Mouse (Mus musculus): ENCODE data around the gene Scn10a. TPM values are rescaled to one million over a fixed set of nuclear protein-coding genes. Genes with fewer than 3 reads are reported as not detected.
A peak's percentile ranks its signal among the peaks of the same experiment; 100 is the strongest.

The Scn10a gene
- total and polyA plus RNA-seq, 3 experiments = 0.27 to 2.9 TPM; not detected in 1

DNA sequence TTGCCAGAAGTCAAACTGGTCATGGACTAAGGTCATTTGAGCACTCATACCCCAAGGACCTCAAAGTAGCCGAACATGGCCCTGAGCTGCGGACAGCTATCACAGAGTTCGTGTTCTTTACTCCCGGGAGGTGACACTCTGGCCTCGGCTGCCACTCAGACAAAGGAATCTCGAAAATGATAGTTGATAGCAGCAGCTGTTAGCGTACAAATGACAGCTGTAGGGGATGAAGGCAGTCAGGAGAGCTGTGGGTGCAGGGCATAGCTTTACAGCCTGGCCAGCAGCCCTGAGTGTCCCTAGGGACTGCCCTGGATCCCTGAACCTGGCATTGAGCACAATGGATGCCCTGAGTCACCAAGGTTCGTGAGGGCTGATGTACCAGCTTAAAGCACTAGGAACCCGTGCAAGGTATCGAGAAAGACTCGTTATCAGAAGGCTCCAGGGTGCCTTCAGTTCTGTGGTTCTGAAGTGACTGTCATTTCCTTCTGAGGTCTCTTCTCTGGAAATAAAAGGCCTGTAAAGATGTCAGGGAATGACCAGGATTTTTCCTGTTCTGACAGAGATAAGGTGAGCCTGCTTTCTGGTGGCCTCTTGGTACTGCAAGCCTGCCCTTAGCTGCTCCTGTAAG is 84.8 kb downstream of the Scn10a start (continued):
- TF ChIP-seq ELF1 (IDR thresholded peaks at IDR 0.05; ENCODE audit: low read depth, low read length) = no peak
- no peak for TF ChIP-seq ZC3H11A (IDR thresholded peaks at IDR 0.05; ENCODE audit: low read depth, low read length)
- TF ChIP-seq GATA1 (IDR thresholded peaks at IDR 0.05; ENCODE audit: low read depth, low read length) = peak; percentile 49; the same call in 1 of the 2 replicates
- no peak for TF ChIP-seq MAX (IDR thresholded peaks at IDR 0.05; ENCODE audit: low read length)
- TF ChIP-seq SMC3 (IDR thresholded peaks at IDR 0.05; ENCODE audit: low read depth, low read length) = no peak
- TF ChIP-seq ZMIZ1 (IDR thresholded peaks at IDR 0.05; ENCODE audit: low read depth, low read length) = no peak
- no peak for TF ChIP-seq CHD2 (IDR thresholded peaks at IDR 0.05; ENCODE audit: low read length)
- no peak for TF ChIP-seq ZNF384 (IDR thresholded peaks at IDR 0.05; ENCODE audit: low read depth, low read length)
- no peak for TF ChIP-seq NRF1 (IDR thresholded peaks at IDR 0.05; ENCODE audit: insufficient read depth, low read depth, low read length, poor library complexity, severe bottlenecking)
- TF ChIP-seq BHLHE40 (IDR thresholded peaks at IDR 0.05; ENCODE audit: borderline replicate concordance, low read depth, low read length) = no peak

DNA sequence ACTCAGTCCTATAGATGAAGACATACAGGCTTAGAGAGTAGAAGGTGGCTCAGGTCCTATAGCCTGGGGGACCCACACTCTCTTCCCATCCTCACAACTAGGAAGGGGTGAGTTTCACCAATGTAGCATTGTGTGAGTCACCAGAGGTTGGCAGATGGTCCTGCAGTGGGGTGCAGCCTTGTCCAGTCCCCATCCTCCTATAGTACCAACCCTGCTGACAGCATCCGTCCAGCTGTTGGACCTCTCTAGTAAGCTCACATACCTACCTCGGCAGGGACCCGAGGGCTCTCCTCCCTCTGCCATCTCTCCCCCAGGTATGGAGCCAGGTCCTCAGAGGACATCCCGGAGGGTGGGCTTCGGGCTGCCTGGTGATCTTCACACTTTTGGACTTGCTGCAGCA is 85.6 kb downstream of the Scn10a start:
- Histone ChIP-seq H3K79me2 (ENCODE audit: control insufficient read depth, insufficient read depth, low read length, poor library complexity) (no peaks in the 10 kb centered on the region), H3K9ac (ENCODE audit: control insufficient read depth, low read depth, low read length, poor library complexity, severe bottlenecking) (no peak overlapping the region), H3K36me3 (ENCODE audit: control insufficient read depth in 1 of 2, insufficient read depth in 2 of 2, low read length in 2 of 2) (peaks cover 0 to 35% of the 10 kb centered on the region in 2 experiments; a peak in 2 of 4 replicates), H3K27ac (ENCODE audit: control insufficient read depth, low read depth, low read length) (no peak overlapping the region), H3K4me1 (ENCODE audit: control insufficient read depth in 1 of 2, insufficient read depth in 2 of 2, low read length in 2 of 2) (peaks cover 21 to 57% of the 10 kb centered on the region in 2 experiments), H3K4me3 (ENCODE audit: control insufficient read depth in 1 of 2, insufficient read depth in 1 of 2, low read depth in 2 of 2, low read length in 2 of 2) (no peak overlapping the region), H3K9me3 (replicated peaks; ENCODE audit: insufficient read depth, low read length) (no peaks in the 10 kb centered on the region), H3K27me3 (ENCODE audit: control insufficient read depth in 1 of 2, insufficient read depth in 2 of 2, low read length in 2 of 2) (no peaks in the 10 kb centered on the region)
- DNase-seq (ENCODE audit: low read depth, low spot score) = no peak
- TF ChIP-seq GABPA (IDR thresholded peaks at IDR 0.05; ENCODE audit: low read depth, low read length) = no peak
- TF ChIP-seq POLR2AphosphoS2 (IDR thresholded peaks at IDR 0.05; ENCODE audit: low read length) = no peak
- TF ChIP-seq MXI1 (IDR thresholded peaks at IDR 0.05; ENCODE audit: low read depth, low read length) = 0 out of 2 replicates have a peak, but pooled peaks have one; percentile 3
- no peak for TF ChIP-seq E2F4 (IDR thresholded peaks at IDR 0.05; ENCODE audit: borderline replicate concordance, low read depth, low read length)
- TF ChIP-seq CHD2 (IDR thresholded peaks at IDR 0.05; ENCODE audit: low read length) = no peak
- TF ChIP-seq MEF2A (IDR thresholded peaks at IDR 0.05; ENCODE audit: extremely low read depth, insufficient replicate concordance, low read depth, low read length, poor library complexity, severe bottlenecking) = no peak
- TF ChIP-seq RCOR1 (IDR thresholded peaks at IDR 0.05; ENCODE audit: low read depth, low read length) = no peak

DNA sequence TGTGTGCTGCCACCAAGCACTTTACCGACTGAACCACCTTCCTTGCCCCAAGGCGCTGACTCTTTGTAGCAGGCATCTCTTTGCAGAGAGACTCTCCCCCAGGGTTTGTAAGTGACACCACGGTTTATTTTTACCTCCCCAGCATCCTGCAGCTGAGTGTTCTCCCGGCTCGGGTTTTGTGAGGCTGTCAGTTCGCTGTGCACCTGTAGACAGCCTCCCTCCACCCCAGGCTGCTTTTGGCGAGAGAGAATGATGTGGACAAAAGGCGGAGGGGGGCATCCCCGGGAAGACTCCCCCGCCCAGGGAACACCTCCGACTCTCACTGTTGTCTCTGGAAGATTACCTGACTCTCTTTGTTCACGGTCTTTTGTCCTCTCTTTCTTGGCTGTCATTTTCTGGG is 86.3 kb downstream of the Scn10a start:
- TF ChIP-seq POLR2A (IDR thresholded peaks at IDR 0.05; ENCODE audit: control insufficient read depth in 1 of 2, insufficient read depth in 1 of 2, low read depth in 1 of 2, low read length in 2 of 2, poor library complexity in 1 of 2) = no peak
- TF ChIP-seq TBP (IDR thresholded peaks at IDR 0.05; ENCODE audit: low read depth, low read length) = no peak
- no peak for TF ChIP-seq HCFC1 (IDR thresholded peaks at IDR 0.05; ENCODE audit: low read depth, low read length)
- no peak for DNase-seq (ENCODE audit: low read depth, low spot score)
- H3K9me3 ChIP-seq (replicated peaks; ENCODE audit: insufficient read depth, low read length) = no peaks in the 10 kb centered on the region
- no peaks in the 10 kb centered on the region for H3K79me2 ChIP-seq (ENCODE audit: control insufficient read depth, insufficient read depth, low read length, poor library complexity)
- no peak overlapping the region for H3K4me3 ChIP-seq (ENCODE audit: control insufficient read depth in 1 of 2, insufficient read depth in 1 of 2, low read depth in 2 of 2, low read length in 2 of 2)
- peak overlapping the region; percentile 13 for H3K9ac ChIP-seq (ENCODE audit: control insufficient read depth, low read depth, low read length, poor library complexity, severe bottlenecking)
- H3K27me3 ChIP-seq (ENCODE audit: control insufficient read depth in 1 of 2, insufficient read depth in 2 of 2, low read length in 2 of 2) = no peaks in the 10 kb centered on the region
- peaks cover 21 to 57% of the 10 kb centered on the region in 2 experiments for H3K4me1 ChIP-seq (ENCODE audit: control insufficient read depth in 1 of 2, insufficient read depth in 2 of 2, low read length in 2 of 2)
- peak overlapping the region; percentile 52 for H3K27ac ChIP-seq (ENCODE audit: control insufficient read depth, low read depth, low read length)
- peaks cover 0 to 35% of the 10 kb centered on the region in 2 experiments; a peak in 2 of 4 replicates for H3K36me3 ChIP-seq (ENCODE audit: control insufficient read depth in 1 of 2, insufficient read depth in 2 of 2, low read length in 2 of 2)
